Mouse (Mus musculus) adrenal gland, adult 2 months (tissue): Measurements from ENCODE around the gene Trank1. TPM values are rescaled to one million over a fixed set of nuclear protein-coding genes. Genes with fewer than 3 reads are reported as not detected.

ENCODE experiments used
- DNase-seq: peaks from one replicate; pipeline ENCODE4 v3.0.0; 2021
- polyA plus RNA-seq: library from polyadenylated mRNA; depleted of rRNA; stranded (reverse); fragments of >200 nt; gene quantifications from 2 replicates; pipeline ENCODE4 v1.2.3, GENCODE M21; 2012
- total RNA-seq, 2 experiments: library from RNA; stranded (reverse); gene quantifications; 2 replicates each; pipeline ENCODE4 v1.2.3; 2021

The Trank1 gene
- total and polyA plus RNA-seq, 3 experiments: 37.5 to 84.7 (median 51.5) TPM

- no peak for DNase-seq
Measured at GRCm38 (mm10) chr9:111381056-111382025, 69.8 kb downstream of the Trank1 start.

DNA sequence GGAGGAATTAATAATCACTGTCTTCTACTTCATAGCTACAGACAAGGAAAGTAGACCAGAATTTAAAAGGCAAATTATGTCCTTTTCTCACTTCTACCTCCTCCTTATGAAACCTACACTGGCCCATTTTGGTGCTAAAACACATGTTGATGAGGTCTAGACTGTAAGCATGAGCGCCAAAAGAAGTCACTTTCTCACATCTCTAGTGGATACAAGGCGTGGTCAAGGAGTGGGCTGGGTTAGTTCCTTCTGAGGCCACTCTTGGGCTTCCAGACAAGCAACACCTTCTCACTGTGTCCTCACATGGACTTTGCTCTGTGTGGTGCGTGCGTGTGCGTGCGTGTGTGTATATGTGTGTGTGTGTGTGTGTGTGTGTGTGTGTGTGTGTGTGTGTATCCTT lies 70.9 kb downstream of the Trank1 start:
- no peak for DNase-seq

- DNase-seq: no peak
Measured at GRCm38 (mm10) chr9:111383046-111383445, 71.5 kb downstream of the Trank1 start.

DNA sequence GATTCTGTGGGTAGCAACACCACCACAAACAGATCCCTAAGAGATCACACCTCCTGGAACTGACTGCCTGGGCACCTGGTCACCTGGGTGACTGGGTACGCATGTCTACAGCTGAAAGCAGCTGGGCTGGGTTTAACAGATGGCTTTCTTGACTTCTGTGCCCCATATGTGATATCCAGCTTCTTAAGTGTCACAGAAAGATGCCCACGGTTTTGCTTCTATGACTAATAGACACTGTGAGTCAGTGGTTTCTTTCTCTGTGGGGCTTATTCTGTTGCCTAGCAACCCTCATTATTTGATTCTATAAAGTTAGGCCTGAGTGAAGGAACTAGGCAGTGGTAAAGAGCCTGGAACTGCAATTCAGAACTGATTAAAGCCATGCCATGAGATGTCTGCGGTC lies 72.2 kb downstream of the Trank1 start:
- no peak for DNase-seq

DNA sequence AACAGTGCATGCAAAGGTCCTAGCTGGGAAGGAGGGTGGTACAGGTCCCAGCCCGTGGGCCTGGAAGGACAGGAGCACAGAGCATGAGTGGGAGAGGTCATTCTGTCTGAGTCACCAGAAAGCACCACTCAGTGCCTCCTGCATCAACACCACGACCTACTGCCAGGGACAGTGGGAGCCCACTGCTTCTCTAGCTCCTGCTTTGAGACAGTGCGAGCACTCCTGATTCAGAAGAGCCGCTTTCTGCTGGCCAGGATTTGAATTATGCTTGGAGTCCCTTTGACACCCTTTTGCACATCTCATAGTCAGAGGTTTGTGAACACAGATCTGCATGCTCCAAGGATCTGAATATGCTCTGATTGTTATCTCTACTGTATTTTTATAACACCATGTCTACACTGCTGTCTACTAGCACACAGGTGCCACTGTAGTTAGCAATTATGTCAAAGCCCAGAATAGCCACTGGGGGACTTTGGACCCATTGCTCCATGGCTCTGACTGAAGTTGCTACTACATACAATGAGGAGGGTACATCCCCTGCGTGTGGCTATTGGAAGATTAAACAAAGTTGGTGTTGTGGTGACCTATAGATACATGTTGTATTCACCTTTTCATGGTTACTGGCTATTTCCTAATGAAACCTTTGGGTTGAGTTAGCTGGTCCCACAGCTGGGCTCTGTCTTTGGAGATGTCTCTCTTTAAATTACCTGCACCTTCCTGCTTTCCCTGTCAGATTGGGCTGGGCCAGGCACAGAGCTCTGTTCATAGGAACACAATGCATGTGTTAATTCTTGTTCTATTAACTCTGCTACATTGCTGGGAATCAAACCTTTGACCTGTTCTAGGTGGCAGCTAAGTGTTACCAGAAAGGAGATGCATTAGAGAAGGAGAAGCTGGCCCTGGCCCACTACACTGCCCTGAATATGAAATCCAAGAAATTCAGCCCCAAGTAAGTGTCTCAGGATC lies 74.3 kb downstream of the Trank1 start:
- no peak for DNase-seq

- no peak for DNase-seq
Measured at GRCm38 (mm10) chr9:111386569-111386968, 75.0 kb downstream of the Trank1 start.

DNA sequence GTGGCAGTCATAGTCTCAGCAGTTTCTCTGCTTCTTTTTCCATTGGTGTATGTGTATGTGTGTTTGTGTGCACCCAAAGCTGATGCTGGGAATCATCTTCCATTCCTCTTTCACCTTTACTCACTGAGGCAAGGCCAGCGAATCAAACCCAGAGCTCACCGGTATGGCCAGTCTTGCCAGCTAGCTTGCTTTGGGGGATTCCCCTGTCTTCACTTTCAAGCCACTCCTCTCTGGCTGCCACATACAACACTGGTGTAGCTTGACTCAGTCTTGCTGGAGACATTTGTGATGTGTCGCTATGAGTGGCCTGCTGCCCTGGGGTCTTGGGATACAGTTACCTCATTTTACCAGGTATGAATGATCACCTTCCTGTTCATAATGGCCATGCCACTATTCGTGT lies 76.0 kb downstream of the Trank1 start:
- DNase-seq: no peak

- DNase-seq: peak; percentile 31
Measured at GRCm38 (mm10) chr9:111390016-111390415, 78.5 kb downstream of the Trank1 start.

GRCm38 (mm10) chr9:111391036-111391435 lies 79.5 kb downstream of the Trank1 start:
- no peak for DNase-seq

DNA sequence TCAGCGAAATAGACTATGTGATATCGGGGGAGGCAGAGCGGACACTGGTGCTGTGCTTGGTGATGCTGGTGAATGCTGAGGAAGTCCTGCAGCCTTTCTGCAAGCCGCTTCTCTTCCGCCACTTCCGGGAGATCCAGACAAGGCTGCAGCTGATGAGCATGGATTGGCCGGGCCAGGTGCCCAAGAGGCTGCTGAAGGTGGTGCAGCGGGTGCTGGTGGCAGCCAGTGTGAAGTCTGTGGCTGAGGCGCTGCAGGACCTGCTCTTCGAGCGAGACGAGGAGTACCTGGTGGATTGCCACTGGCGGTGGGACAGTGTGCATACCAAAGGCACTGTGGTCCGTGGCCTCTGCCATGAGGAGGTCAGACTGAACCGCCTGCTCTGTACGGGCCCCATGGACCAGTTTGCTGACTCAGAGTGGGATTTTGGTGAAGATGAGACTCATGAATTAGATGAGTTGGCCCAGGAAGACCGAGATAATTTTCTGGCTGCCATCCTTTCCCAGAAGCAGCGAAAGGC lies 80.4 kb downstream of the Trank1 start:
- no peak for DNase-seq

GRCm38 (mm10) chr9:111395265-111395664 lies 83.7 kb downstream of the Trank1 start:
- DNase-seq: no peak

GRCm38 (mm10) chr9:111398059-111398458 lies 86.5 kb downstream of the Trank1 start:
- no peak for DNase-seq

DNA sequence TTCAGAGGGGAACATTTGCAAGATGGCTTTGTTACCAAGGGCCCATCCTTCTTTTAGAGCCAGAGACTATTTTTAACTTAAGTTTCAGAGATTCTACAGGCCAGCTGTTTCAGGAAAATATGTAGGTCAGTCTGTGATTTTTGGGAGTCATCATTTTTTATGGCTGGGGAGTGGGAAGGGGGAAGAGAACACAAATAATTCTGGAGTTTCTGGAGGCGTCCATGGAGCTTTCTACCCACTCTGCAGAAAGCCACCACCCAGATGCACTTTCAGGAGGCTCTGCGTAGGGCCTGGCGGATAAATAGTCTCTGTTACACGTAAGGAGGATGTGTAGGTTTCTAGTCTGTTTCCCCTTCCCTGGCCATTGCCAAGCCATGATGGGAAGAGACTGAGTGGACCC lies 88.5 kb downstream of the Trank1 start:
- no peak for DNase-seq

DNA sequence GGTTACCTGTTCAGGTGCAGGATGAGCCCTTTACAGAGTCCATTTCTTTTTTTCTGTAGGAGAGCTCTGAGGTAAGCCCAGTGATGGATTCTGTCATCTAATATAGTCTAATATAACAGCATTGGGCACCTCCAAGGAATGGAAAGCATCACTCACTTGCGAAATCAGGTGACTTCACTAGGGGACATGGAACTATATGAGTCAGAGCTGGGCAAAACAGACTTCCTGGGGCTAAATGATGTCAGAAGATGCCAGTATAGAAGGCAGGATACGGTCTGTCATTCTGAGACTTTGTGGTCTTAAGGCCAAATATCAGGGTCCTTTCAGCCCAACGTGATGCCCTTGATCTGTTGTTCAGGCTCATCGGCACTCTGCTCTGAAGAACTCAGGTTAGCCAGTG lies 91.6 kb downstream of the Trank1 start:
- no peak for DNase-seq

- DNase-seq: no peak
Measured at GRCm38 (mm10) chr9:111404346-111405079, 93.0 kb downstream of the Trank1 start.

DNA sequence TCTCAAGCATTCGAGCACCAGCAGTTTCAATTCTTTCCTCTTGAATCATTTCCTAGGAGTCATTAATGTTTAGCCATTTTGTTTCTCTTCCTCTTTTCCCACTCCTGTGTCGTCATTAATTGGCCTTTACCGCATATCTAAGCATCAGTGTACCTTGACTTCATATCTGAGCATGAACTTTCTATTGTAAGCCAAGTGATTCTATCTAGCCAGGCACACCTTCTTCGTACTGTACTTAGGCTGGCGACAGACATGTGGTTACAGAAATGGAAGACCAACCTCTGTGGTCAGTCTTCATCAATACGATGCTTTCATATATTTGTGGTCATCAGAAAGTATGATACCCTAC lies 93.5 kb downstream of the Trank1 start:
- DNase-seq: no peak

- no peak for DNase-seq
Measured at GRCm38 (mm10) chr9:111408012-111408411, 96.5 kb downstream of the Trank1 start.

DNA sequence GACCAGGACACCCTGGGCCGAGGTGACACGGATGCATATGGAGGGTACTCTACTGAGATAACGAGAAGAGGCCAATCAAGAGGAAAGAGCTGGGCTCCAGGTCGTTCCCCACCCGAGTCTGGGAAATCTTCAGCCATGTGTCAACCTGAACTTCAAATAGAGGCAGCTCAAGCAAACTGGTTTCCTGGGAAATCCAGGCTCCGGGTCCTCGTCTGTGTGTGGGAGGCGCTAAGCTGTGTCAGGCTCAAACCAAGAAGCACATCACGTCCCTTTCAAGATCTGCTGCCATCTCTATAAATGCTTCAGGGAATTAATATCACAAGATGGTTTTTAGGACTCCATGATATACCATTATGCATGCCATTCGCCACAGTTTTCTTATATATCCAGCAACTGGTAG lies 96.9 kb downstream of the Trank1 start:
- DNase-seq: no peak

DNA sequence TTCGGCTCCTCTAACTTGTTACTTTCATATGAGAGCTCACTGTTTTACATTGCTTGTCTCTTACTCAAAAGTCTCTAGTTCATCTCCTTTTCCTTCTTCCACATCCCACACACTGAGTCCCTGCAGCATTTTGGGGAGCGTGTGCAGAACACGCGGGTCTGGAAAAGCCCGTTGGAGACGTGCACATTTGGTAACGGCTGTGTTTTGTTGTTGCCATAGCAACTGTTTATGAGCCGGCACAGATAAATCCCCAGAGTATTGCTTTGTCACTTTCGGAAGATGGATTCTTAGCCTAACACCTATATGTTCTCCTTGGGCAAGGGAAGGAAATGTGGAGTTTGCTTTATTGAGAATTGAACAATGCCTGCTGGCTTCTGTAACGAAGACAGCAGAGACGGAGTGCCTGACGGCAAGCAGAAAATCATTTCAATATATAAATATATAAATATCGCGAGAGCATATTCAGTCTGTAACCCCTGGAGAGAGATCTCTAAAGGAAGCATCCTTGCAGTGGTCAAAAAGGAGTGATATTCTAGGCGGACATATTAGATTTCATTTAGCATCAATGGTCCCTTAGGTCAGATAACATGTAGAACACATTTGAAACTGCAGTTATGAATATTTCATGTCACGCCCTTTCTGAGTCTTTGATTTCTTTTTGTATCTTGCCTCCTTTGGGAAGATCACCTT lies 101.1 kb downstream of the Trank1 start:
- no peak for DNase-seq

GRCm38 (mm10) chr9:111421862-111422261 lies 110.3 kb downstream of the Trank1 start:
- DNase-seq: no peak

DNA sequence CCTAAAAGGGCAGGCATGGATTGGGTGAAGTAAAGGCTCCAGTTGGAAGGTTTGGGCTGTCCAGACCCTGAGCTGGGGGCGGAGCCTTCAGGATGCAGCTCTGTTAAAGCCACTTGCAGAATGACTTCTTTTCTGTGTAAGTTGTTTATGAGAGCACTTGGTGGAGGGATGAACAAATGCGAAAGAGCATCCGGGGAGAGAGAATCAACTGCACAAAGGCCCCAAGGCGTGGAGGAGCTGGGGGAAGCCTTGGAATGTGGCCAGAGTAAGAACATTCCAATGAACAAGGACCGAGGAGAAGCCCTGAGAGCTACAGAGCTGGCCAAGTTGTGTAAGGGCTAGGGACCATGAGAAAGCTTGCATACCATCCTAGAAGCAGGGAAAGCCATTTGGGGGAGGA lies 111.0 kb downstream of the Trank1 start:
- no peak for DNase-seq
